Mouse (Mus musculus) left cerebral cortex, adult 6 months (tissue): Measurements from ENCODE around the gene Krt32. TPM values are rescaled to one million over a fixed set of nuclear protein-coding genes. Genes with fewer than 3 reads are reported as not detected.

ENCODE experiments used
- long read RNA-seq, 2 experiments: library from polyadenylated mRNA; unstranded; transcript quantifications; one replicate each; pipeline ENCODE4 v2.0.0; 2019 to 2020
- polyA plus RNA-seq: library from polyadenylated mRNA; unstranded; fragments of <200 nt; fragmentation: Nextera tagmentation; gene quantifications from 2 replicates; pipeline ENCODE4 v1.2.3, GENCODE M21; 2021

Krt32 gene
- not detected in 2 replicates for polyA plus RNA-seq
- long read RNA-seq, experiment 1: 0 reads
- long read RNA-seq, experiment 2: 0 reads

DNA sequence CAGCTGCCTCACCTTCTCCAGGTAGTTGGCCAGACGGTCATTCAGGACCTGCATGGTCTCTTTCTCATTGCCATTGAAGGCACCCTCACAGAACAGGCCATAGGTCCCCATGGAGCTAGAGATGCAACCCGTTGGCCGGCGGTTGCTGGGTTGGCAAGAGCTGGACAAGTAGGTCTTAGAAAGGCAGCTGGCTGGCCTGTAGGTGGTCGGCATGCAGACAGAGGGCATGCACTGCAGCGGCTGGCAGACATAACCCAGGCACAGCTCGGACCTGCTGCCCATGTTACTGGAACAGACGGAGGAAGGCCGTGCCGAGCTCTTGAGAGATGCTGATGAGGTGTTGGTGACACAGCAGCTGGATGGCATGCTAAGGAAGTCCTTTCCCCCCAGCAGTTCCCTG is at the start of gene Krt32:
Krt32 (minus strand) TSS at position 366 of the 400 bp plus-strand sequence.

DNA sequence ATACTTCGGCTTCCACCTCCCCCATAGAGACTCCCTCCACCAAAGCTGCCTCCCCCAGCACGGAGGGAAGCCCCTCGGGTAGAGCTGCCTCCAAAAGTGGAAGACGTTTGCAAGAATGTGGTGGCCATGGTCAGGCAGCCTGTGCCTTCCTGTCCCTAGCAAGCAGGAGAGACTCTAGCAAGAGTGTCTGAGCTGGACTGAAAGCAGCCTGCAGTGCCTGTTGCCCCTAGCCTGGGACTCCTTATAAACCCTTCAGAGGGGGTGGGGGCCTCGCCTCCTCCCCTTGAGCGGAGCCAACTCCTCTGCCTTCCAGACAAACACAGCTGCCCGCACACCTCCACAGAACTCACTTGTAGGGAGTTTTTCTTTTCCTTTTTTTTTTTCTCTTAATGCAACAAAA is 47.7 kb upstream of the Krt32 start, which contains the start of gene Krt15:
Krt15 (minus strand) TSS at position 198 of the 400 bp plus-strand sequence.

GRCm38 (mm10) chr11:100121466-100121865 is 33.4 kb upstream of the Krt32 start, which contains the start of gene Krt13:
Gene Krt13, minus strand, starts transcription at chr11:100121566.

DNA sequence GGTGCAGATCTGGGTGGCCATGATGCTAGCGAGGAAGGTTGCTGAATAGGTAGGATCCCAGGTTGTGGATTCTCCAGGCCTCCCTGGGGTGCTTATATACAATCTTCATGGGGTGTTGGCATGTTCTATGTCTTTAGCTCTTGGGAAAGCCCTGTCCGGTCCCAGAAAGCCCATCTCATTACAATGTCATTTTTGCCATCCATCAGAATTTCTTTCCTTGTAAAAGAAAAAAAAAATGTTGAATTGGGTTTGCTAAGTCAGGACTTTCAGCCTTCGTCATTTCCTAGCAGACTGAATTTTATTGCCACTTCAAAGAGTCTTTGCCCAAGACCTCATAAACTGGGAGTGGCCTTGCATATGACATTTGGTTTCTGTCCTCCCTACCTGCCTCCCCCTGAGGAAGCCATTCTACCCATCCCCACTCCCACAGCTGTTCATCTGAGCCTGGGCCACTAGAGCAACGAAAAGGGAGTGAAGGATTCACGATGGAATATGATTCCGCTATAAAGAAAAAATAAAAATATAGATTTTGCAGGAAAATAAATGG is 17.6 kb upstream of the Krt32 start, which contains the start of gene Krt36:
Krt36 (minus strand) TSS at position 51 of the 547 bp plus-strand sequence.

GRCm38 (mm10) chr11:100096141-100096540 is 8.1 kb upstream of the Krt32 start, which contains the start of gene Krt35:
Gene Krt35, minus strand, starts transcription at chr11:100096241.

GRCm38 (mm10) chr11:100050451-100050850 is 37.6 kb downstream of the Krt32 start, which contains the start of gene Krt31:
Gene Krt31, minus strand, starts transcription at chr11:100050551.

DNA sequence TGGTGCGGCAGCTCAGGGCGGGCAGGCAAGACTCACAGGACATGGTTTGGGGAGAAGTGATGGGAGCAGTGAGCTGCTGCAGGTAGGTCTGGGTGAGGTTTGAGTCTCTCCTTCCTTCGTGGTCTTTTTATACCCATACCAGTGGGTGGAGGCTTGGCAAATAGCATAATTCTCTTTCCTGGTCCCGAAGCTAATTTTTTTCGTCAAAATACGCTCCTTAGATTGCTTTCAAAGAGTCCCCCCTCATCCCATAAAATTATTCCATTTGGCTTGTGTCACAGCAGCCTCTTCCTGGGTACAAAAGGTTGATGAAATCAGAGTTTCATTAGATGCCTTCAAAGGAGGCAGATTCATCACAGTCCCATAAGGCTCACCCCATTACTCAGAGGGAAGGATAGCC is 46.6 kb downstream of the Krt32 start, which contains the start of gene Krt34:
Krt34 (minus strand) TSS at position 101 of the 400 bp plus-strand sequence.

Other genes with a start within 250 kb of the Krt32 start
- not detected in 2 replicates for gene Krtap4-16, start 236.6 kb downstream of the Krt32 start, polyA plus RNA-seq
- gene Gm11568, start 230.3 kb downstream of the Krt32 start, polyA plus RNA-seq: not detected in 2 replicates
- gene Gm11559, start 223.8 kb downstream of the Krt32 start, polyA plus RNA-seq: not detected in 2 replicates
- gene Krtap9-1, start 214.8 kb downstream of the Krt32 start, polyA plus RNA-seq: not detected in 2 replicates
- gene Gm11567, start 209.0 kb downstream of the Krt32 start, polyA plus RNA-seq: not detected in 2 replicates
- not detected in 2 replicates for gene Krtap31-1, start 180.3 kb downstream of the Krt32 start, polyA plus RNA-seq
- not detected in 2 replicates for gene Gm11565, start 173.5 kb downstream of the Krt32 start, polyA plus RNA-seq
- not detected in 2 replicates for gene Krtap31-2, start 151.9 kb downstream of the Krt32 start, polyA plus RNA-seq
- not detected in 2 replicates for gene Krtap9-5, start 139.8 kb downstream of the Krt32 start, polyA plus RNA-seq
- gene Krtap29-1, start 109.2 kb downstream of the Krt32 start, polyA plus RNA-seq: not detected in 2 replicates
- not detected in 2 replicates for gene Krtap16-1, start 101.6 kb downstream of the Krt32 start, polyA plus RNA-seq
- not detected in 2 replicates for gene Krtap17-1, start 94.2 kb downstream of the Krt32 start, polyA plus RNA-seq
- gene Krt33a, start 72.0 kb downstream of the Krt32 start, polyA plus RNA-seq: not detected in 2 replicates
- not detected in 2 replicates for gene Krt33b, start 58.4 kb downstream of the Krt32 start, polyA plus RNA-seq
- not detected in 2 replicates for gene Krt34, start 46.7 kb downstream of the Krt32 start, polyA plus RNA-seq
- gene Krt31, start 37.7 kb downstream of the Krt32 start, polyA plus RNA-seq: 0.16 TPM in 1 of 2 replicates, not detected in the other
- gene Krt35, start 8.0 kb upstream of the Krt32 start, polyA plus RNA-seq: not detected in 2 replicates
- gene Krt36, start 17.4 kb upstream of the Krt32 start, polyA plus RNA-seq: not detected in 2 replicates
- gene Krt13, start 33.3 kb upstream of the Krt32 start, polyA plus RNA-seq: not detected in 2 replicates
- gene Krt15, start 47.7 kb upstream of the Krt32 start, polyA plus RNA-seq: 0.11 and 0.40 TPM in 2 replicates
- gene Krt19, start 60.4 kb upstream of the Krt32 start, polyA plus RNA-seq: not detected in 2 replicates
- gene Krt9, start 105.0 kb upstream of the Krt32 start, polyA plus RNA-seq: 0.22 and 0.24 TPM in 2 replicates
- not detected in 2 replicates for gene Krt14, start 119.3 kb upstream of the Krt32 start, polyA plus RNA-seq
- gene Krt16, start 160.7 kb upstream of the Krt32 start, polyA plus RNA-seq: not detected in 2 replicates
- 0.29 and 0.43 TPM in 2 replicates for gene Krt17, start 172.8 kb upstream of the Krt32 start, polyA plus RNA-seq
- gene Krt42, start 181.6 kb upstream of the Krt32 start, polyA plus RNA-seq: not detected in 2 replicates
- gene Eif1, start 231.7 kb upstream of the Krt32 start, polyA plus RNA-seq: 534 and 1,722 TPM in 2 replicates
- gene Gast, start 246.2 kb upstream of the Krt32 start, polyA plus RNA-seq: not detected in 2 replicates